In genomic region chr10:56061238-56061830, GRCm38 (mm10) we compare ENCODE assay signal across 21 mouse cellular contexts. TPM values are rescaled to one million over a fixed set of nuclear protein-coding genes. Genes with fewer than 3 reads are reported as not detected.
DNase-seq lines count a peak whose midpoint lies in the region; ATAC-seq and TF ChIP-seq lines count a peak whose summit lies in the region.
"Had no signal": no experiment of that assay in that cellular context is flagged by ENCODE, and none has a peak within 500 bp of the region (broad histone marks: within the 10 kb centered on the region; RNA-seq: fewer than 3 reads in every experiment).

No protein-coding gene starts in this region.

- H3K9ac ChIP-seq in kidney, embryonic 16.5 days (replicated peaks; ENCODE audit: low read length) = no peak overlapping the region
- H3K9ac ChIP-seq: embryonic facial prominence, embryonic 15.5 days; forebrain, embryonic 12.5 days; heart, embryonic 12.5 days; hindbrain, embryonic 14.5 days had no signal

- H3K4me2 ChIP-seq in kidney, embryonic 16.5 days (replicated peaks; ENCODE audit: low read depth, low read length) = no peak overlapping the region
- H3K4me2 ChIP-seq: embryonic facial prominence, embryonic 15.5 days; forebrain, embryonic 12.5 days; heart, embryonic 12.5 days; hindbrain, embryonic 14.5 days had no signal

- CTCF ChIA-PET in Patski (lab: Charles Lee) = no interaction called here

- no peak overlapping the region for H3K27ac ChIP-seq in kidney, embryonic 16.5 days (ENCODE audit: low read length)
- H3K27ac ChIP-seq: embryonic facial prominence, embryonic 15.5 days; forebrain, embryonic 12.5 days; gastrocnemius, adult 2 months; hindbrain, embryonic 10.5 days; hindbrain, embryonic 14.5 days had no signal

- TF ChIP-seq CTCF in Patski (IDR thresholded peaks at IDR 0.05) = no peak

- ATAC-seq in frontal cortex, adult (ENCODE audit: low TSS enrichment) = peak; percentile 55
- ATAC-seq in kidney, embryonic 16.5 days (ENCODE audit: low FRiP score, low TSS enrichment) = peak; percentile 84
- ATAC-seq in Patski = peak; percentile 67
- ATAC-seq: forebrain, embryonic 16.5 days had no signal

- 73% methylated on average over 2 of the region's 2 CpGs for WGBS in kidney, embryonic 16.5 days

- H3K36me3 ChIP-seq in kidney, embryonic 16.5 days (ENCODE audit: insufficient read depth, low read length) = no peaks in the 10 kb centered on the region
- H3K36me3 ChIP-seq: embryonic facial prominence, embryonic 15.5 days; forebrain, embryonic 12.5 days; heart, embryonic 12.5 days; hindbrain, embryonic 10.5 days had no signal

- no peaks in the 10 kb centered on the region for H3K9me3 ChIP-seq in kidney, embryonic 16.5 days (ENCODE audit: low read length)
- H3K9me3 ChIP-seq: embryonic facial prominence, embryonic 15.5 days; forebrain, embryonic 12.5 days; heart, embryonic 12.5 days; hindbrain, embryonic 10.5 days had no signal

- no peaks in the 10 kb centered on the region for H3K4me1 ChIP-seq in kidney, embryonic 16.5 days (ENCODE audit: insufficient read depth, low read length)
- H3K4me1 ChIP-seq: embryonic facial prominence, embryonic 15.5 days; heart, embryonic 12.5 days; hindbrain, embryonic 10.5 days had no signal

- no peak overlapping the region for H3K4me3 ChIP-seq in kidney, embryonic 16.5 days (ENCODE audit: low read length)
- H3K4me3 ChIP-seq: embryonic facial prominence, embryonic 15.5 days; erythroblast, embryonic 14.5 days; forebrain, embryonic 12.5 days; gastrocnemius, adult 2 months; heart, embryonic 12.5 days; hindbrain, embryonic 10.5 days had no signal

- in situ Hi-C loops in Patski (cut with MboI; ENCODE audit: low pct_unique_long_range_greater_than_20kb) = no loop called here

- H3K27me3 ChIP-seq in kidney, embryonic 16.5 days (ENCODE audit: insufficient read depth, low read length) = no peaks in the 10 kb centered on the region
- no peaks in the 10 kb centered on the region for H3K27me3 ChIP-seq in Patski
- H3K27me3 ChIP-seq: CH12.LX; embryonic facial prominence, embryonic 15.5 days; forebrain, embryonic 12.5 days; heart, embryonic 12.5 days had no signal

- DNase-seq in frontal cortex, postnatal 36 days (ENCODE audit: low spot score in 2 of 2) = no peak
- DNase-seq in kidney, postnatal 36 days = no peak
- DNase-seq in Patski (ENCODE audit: low read depth, low spot score) = peak; percentile 1
- DNase-seq in cerebellum, adult 9-10 months = no peak
- DNase-seq in right cerebral cortex, postnatal 4 days = no peak
- DNase-seq: adrenal gland, postnatal 10 days; cerebellum, adult 18-20 months; cerebellum, postnatal 10 days; embryo, embryonic 11 days; gastrocnemius, adult 2 months; gastrocnemius, postnatal 25 days had no signal

- POLR2A ChIA-PET in Patski (lab: Charles Lee) = no interaction called here

RNA-seq across cellular contexts. Expression of gene Msl3l2, which starts 45.4 kb away (rescaled TPM):
- 5.8 and 6.4 TPM in 2 replicates for polyA plus RNA-seq in kidney, embryonic 16.5 days (2015; fragmentation: Nextera tagmentation; extraction: Ambion mirVana)
- 1.1 TPM for polyA plus RNA-seq in Patski (2021)
